Mouse (Mus musculus): ENCODE results near the gene Cfdp1.

Cfdp1 gene

GRCm38 (mm10) chr8:111736321-111736720 lies 117.8 kb downstream of the Cfdp1 start:
- peak; percentile 78 for DNase-seq

- DNase-seq, result no peak
Observed at GRCm38 (mm10) chr8:111735791-111736190, 118.3 kb downstream of the Cfdp1 start.

- DNase-seq, result peak; percentile 40
Observed at GRCm38 (mm10) chr8:111735335-111735761, 118.7 kb downstream of the Cfdp1 start.

GRCm38 (mm10) chr8:111734244-111734960 lies 119.7 kb downstream of the Cfdp1 start:
- peak; percentile 37 for DNase-seq

GRCm38 (mm10) chr8:111733581-111734243 lies 120.4 kb downstream of the Cfdp1 start:
- DNase-seq, result peak; percentile 53

GRCm38 (mm10) chr8:111732406-111733085 lies 121.5 kb downstream of the Cfdp1 start:
- peak; percentile 53 for DNase-seq

GRCm38 (mm10) chr8:111732004-111732403 lies 122.1 kb downstream of the Cfdp1 start:
- DNase-seq, result peak; percentile 92

- DNase-seq, result peak; percentile 70
Observed at GRCm38 (mm10) chr8:111731231-111731977, 122.7 kb downstream of the Cfdp1 start.

- peak; percentile 39 for DNase-seq
Observed at GRCm38 (mm10) chr8:111729233-111730170, 124.6 kb downstream of the Cfdp1 start.

GRCm38 (mm10) chr8:111728481-111728880 lies 125.6 kb downstream of the Cfdp1 start:
- DNase-seq, result peak; percentile 24

- DNase-seq, result no peak
Observed at GRCm38 (mm10) chr8:111727553-111727952, 126.5 kb downstream of the Cfdp1 start.

GRCm38 (mm10) chr8:111726102-111726900 lies 127.8 kb downstream of the Cfdp1 start:
- DNase-seq, result peak; percentile 83

- no peak for DNase-seq
Observed at GRCm38 (mm10) chr8:111725341-111725740, 128.8 kb downstream of the Cfdp1 start.

- peak; percentile 32 for DNase-seq
Observed at GRCm38 (mm10) chr8:111720115-111720544, 134.0 kb downstream of the Cfdp1 start.

GRCm38 (mm10) chr8:111718937-111719336 lies 135.2 kb downstream of the Cfdp1 start:
- peak; percentile 20 for DNase-seq

Measured in cerebellum, adult 11-12 months (tissue).